Mouse (Mus musculus): ENCODE measurements around the gene Zfp692. TPM values are rescaled to one million over a fixed set of nuclear protein-coding genes. Genes with fewer than 3 reads are reported as not detected.

The Zfp692 gene
- polyA plus RNA-seq, 1 experiment from 2014 or later, result 15.0 TPM

DNA sequence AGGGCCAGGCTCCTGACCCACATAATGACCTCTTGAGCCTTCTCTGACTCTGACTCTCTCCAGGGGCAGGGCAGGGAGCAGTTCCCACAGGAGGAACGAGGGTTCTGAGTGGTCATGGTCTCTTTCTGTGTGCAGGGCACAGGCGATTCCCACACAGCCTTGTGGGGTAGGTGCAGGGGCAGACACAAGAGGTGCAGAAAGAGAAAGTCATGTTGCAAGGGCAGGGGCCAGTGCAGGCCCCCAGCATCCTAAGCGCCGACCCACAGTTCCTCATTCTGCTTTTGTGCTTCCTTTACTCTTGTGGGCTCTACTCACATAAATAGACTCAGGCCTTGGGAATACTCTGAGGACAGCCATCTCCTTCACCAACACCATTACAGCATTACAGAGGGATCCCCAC lies 31.1 kb upstream of the Zfp692 start:
- H3K36me3 ChIP-seq (ENCODE audit: control insufficient read depth, insufficient read depth), result no peaks in the 10 kb centered on the region
- H3K4me1 ChIP-seq (ENCODE audit: control insufficient read depth, insufficient read depth, low read length), result no peaks in the 10 kb centered on the region
- H3K4me3 ChIP-seq (ENCODE audit: low read length), result no peak overlapping the region
- H3K27ac ChIP-seq (ENCODE audit: low read length), result no peak overlapping the region
- no peak for ATAC-seq (replicated peaks; ENCODE audit: extremely low read depth, insufficient read depth, low FRiP score)
- H3K4me2 ChIP-seq (ENCODE audit: low read depth, low read length), result no peak overlapping the region
- WGBS, result 64% methylated on average over 4 of the region's 4 CpGs
- no peaks in the 10 kb centered on the region; the same call in 1 of the 2 replicates for H3K27me3 ChIP-seq (ENCODE audit: control insufficient read depth, insufficient read depth, low read length)
- no peak overlapping the region for H3K9ac ChIP-seq (ENCODE audit: low read length)
- no peaks in the 10 kb centered on the region for H3K9me3 ChIP-seq (replicated peaks; ENCODE audit: control insufficient read depth, low read length)

- WGBS, result 82% methylated on average over 13 of the region's 13 CpGs
- no peaks in the 10 kb centered on the region for H3K4me1 ChIP-seq (ENCODE audit: control insufficient read depth, insufficient read depth, low read length)
- H3K4me3 ChIP-seq (ENCODE audit: low read length), result no peak overlapping the region
- no peaks in the 10 kb centered on the region for H3K9me3 ChIP-seq (replicated peaks; ENCODE audit: control insufficient read depth, low read length)
- no peak overlapping the region for H3K4me2 ChIP-seq (ENCODE audit: low read depth, low read length)
- H3K36me3 ChIP-seq (ENCODE audit: control insufficient read depth, insufficient read depth), result no peaks in the 10 kb centered on the region
- H3K9ac ChIP-seq (ENCODE audit: low read length), result no peak overlapping the region
- H3K27ac ChIP-seq (ENCODE audit: low read length), result no peak overlapping the region
- peaks cover 9% of the 10 kb centered on the region for H3K27me3 ChIP-seq (ENCODE audit: control insufficient read depth, insufficient read depth, low read length)
- no peak for ATAC-seq (replicated peaks; ENCODE audit: extremely low read depth, insufficient read depth, low FRiP score)
Observed at GRCm38 (mm10) chr11:58281970-58282496, 24.8 kb upstream of the Zfp692 start.

DNA sequence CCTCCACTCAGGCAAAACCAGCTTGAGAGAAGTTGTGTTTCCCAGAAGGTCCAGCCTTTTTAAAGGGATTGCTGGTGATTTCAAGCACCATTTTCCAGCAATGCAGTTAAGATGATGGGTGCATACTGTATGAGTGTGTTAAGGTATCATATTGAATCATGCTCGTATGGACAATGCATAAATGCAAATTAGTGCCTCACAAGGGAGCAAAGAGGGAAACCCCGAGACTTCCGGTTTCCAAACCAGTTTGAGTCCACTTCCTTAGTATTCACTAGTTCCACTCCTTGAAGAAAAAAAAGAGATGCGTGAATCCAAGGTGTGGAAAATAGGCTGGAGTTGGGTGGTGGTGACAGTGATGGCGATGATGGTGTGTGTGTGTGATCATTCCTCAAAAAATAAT lies 24.4 kb upstream of the Zfp692 start:
- ATAC-seq (replicated peaks; ENCODE audit: extremely low read depth, insufficient read depth, low FRiP score), result no peak
- 74% methylated on average over 5 of the region's 5 CpGs for WGBS
- no peak overlapping the region for H3K4me3 ChIP-seq (ENCODE audit: low read length)

DNA sequence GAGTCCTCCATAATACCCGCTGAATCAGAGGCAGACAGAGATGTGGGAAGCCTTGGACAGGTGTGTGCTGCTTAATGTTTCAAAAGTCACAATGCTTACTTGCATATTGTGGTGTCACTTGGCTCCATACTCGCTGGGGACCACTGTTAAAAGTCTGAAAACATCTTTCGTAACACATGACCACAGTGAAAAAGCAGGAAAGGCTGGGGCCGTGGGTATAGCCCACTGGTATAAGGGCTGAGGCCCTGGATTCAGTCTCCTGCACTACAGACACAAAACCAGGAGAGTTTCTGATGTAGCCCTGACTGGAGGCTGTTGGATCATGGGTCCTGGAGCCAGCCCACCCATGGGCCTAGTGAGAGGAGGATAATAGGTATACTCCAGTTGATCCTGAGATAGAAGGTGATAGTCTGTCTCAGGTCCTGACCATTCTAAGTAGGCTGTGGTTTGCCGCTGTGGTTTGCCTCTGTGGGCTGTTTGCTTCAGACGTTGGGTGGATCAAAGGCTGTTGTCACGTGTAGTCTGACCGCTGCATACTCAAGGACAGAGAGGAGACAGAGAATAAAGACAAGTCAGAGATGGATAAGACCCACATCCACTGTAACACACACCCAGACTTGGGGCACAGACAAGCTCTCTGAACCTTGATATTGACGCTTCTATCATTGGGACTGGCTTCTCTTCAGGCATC lies 16.7 kb upstream of the Zfp692 start:
- Histone ChIP-seq H3K4me3 (ENCODE audit: low read length) (no peak overlapping the region), H3K4me2 (ENCODE audit: low read depth, low read length) (no peak overlapping the region), H3K36me3 (ENCODE audit: control insufficient read depth, insufficient read depth) (no peaks in the 10 kb centered on the region), H3K27me3 (ENCODE audit: control insufficient read depth, insufficient read depth, low read length) (peaks cover 5% of the 10 kb centered on the region; the same call in 1 of the 2 replicates), H3K9me3 (replicated peaks; ENCODE audit: control insufficient read depth, low read length) (no peaks in the 10 kb centered on the region), H3K4me1 (ENCODE audit: control insufficient read depth, insufficient read depth, low read length) (no peaks in the 10 kb centered on the region), H3K9ac (ENCODE audit: low read length) (no peak overlapping the region), H3K27ac (ENCODE audit: low read length) (no peak overlapping the region)
- WGBS, result 62% methylated on average over 9 of the region's 9 CpGs
- ATAC-seq (replicated peaks; ENCODE audit: extremely low read depth, insufficient read depth, low FRiP score), result no peak

More for the DNA sequence above, 24.4 kb upstream of the Zfp692 start:
- Histone ChIP-seq H3K4me2 (ENCODE audit: low read depth, low read length) (no peak overlapping the region), H3K27me3 (ENCODE audit: control insufficient read depth, insufficient read depth, low read length) (peaks cover 9% of the 10 kb centered on the region), H3K9ac (ENCODE audit: low read length) (no peak overlapping the region), H3K27ac (ENCODE audit: low read length) (no peak overlapping the region), H3K36me3 (ENCODE audit: control insufficient read depth, insufficient read depth) (no peaks in the 10 kb centered on the region), H3K9me3 (replicated peaks; ENCODE audit: control insufficient read depth, low read length) (no peaks in the 10 kb centered on the region), H3K4me1 (ENCODE audit: control insufficient read depth, insufficient read depth, low read length) (no peaks in the 10 kb centered on the region)

GRCm38 (mm10) chr11:58290812-58291211 lies 16.1 kb upstream of the Zfp692 start:
- 83% methylated on average over 4 of the region's 4 CpGs for WGBS
- ATAC-seq (replicated peaks; ENCODE audit: extremely low read depth, insufficient read depth, low FRiP score), result no peak
- H3K4me3 ChIP-seq (ENCODE audit: low read length), result no peak overlapping the region
- H3K9me3 ChIP-seq (replicated peaks; ENCODE audit: control insufficient read depth, low read length), result no peaks in the 10 kb centered on the region
- no peak overlapping the region for H3K4me2 ChIP-seq (ENCODE audit: low read depth, low read length)
- no peak overlapping the region for H3K9ac ChIP-seq (ENCODE audit: low read length)
- H3K27me3 ChIP-seq (ENCODE audit: control insufficient read depth, insufficient read depth, low read length), result peaks cover 4% of the 10 kb centered on the region; the same call in 1 of the 2 replicates
- no peaks in the 10 kb centered on the region for H3K4me1 ChIP-seq (ENCODE audit: control insufficient read depth, insufficient read depth, low read length)
- H3K36me3 ChIP-seq (ENCODE audit: control insufficient read depth, insufficient read depth), result no peaks in the 10 kb centered on the region
- no peak overlapping the region for H3K27ac ChIP-seq (ENCODE audit: low read length)

DNA sequence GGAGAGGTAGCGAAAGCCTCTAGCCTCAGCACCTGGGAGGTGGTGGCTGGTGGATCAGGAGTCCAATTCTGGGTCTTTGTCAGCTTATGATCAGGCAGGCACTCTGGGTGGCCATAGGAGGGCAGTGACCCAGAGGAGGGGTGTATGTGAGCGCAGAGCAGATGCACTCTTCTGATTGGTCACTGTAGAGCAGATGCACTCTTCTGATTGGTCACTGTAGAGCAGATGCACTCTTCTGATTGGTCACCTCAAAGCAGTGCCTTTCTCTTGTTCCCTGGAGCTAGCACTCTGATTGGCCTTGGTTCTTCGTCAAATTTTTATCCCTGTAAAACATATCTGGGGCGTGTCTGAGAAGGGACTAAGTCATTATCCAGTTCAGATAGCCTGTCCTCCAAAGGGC lies 14.1 kb upstream of the Zfp692 start:
- ATAC-seq (replicated peaks; ENCODE audit: extremely low read depth, insufficient read depth, low FRiP score), result no peak

GRCm38 (mm10) chr11:58297396-58297795 lies 9.5 kb upstream of the Zfp692 start:
- H3K4me3 ChIP-seq (ENCODE audit: low read length), result no peak overlapping the region
- ATAC-seq (replicated peaks; ENCODE audit: extremely low read depth, insufficient read depth, low FRiP score), result no peak
- no peak overlapping the region for H3K9ac ChIP-seq (ENCODE audit: low read length)
- H3K4me2 ChIP-seq (ENCODE audit: low read depth, low read length), result no peak overlapping the region
- no peaks in the 10 kb centered on the region for H3K27me3 ChIP-seq (ENCODE audit: control insufficient read depth, insufficient read depth, low read length)
- H3K4me1 ChIP-seq (ENCODE audit: control insufficient read depth, insufficient read depth, low read length), result peaks cover 4% of the 10 kb centered on the region; the same call in 1 of the 2 replicates
- H3K36me3 ChIP-seq (ENCODE audit: control insufficient read depth, insufficient read depth), result no peaks in the 10 kb centered on the region
- no peak overlapping the region for H3K27ac ChIP-seq (ENCODE audit: low read length)
- WGBS, result 79% methylated on average over 6 of the region's 6 CpGs
- H3K9me3 ChIP-seq (replicated peaks; ENCODE audit: control insufficient read depth, low read length), result no peaks in the 10 kb centered on the region

More for the DNA sequence above, 14.1 kb upstream of the Zfp692 start:
- Histone ChIP-seq H3K4me2 (ENCODE audit: low read depth, low read length) (no peak overlapping the region), H3K27ac (ENCODE audit: low read length) (no peak overlapping the region), H3K4me3 (ENCODE audit: low read length) (no peak overlapping the region), H3K27me3 (ENCODE audit: control insufficient read depth, insufficient read depth, low read length) (no peaks in the 10 kb centered on the region), H3K36me3 (ENCODE audit: control insufficient read depth, insufficient read depth) (no peaks in the 10 kb centered on the region), H3K9me3 (replicated peaks; ENCODE audit: control insufficient read depth, low read length) (no peaks in the 10 kb centered on the region), H3K4me1 (ENCODE audit: control insufficient read depth, insufficient read depth, low read length) (no peaks in the 10 kb centered on the region), H3K9ac (ENCODE audit: low read length) (no peak overlapping the region)
- 43% methylated on average over 4 of the region's 4 CpGs for WGBS

- Histone ChIP-seq H3K9ac (ENCODE audit: low read length) (peak overlapping the region; percentile 46), H3K27me3 (ENCODE audit: control insufficient read depth, insufficient read depth, low read length) (no peaks in the 10 kb centered on the region), H3K27ac (ENCODE audit: low read length) (no peak overlapping the region), H3K9me3 (replicated peaks; ENCODE audit: control insufficient read depth, low read length) (no peaks in the 10 kb centered on the region), H3K36me3 (ENCODE audit: control insufficient read depth, insufficient read depth) (no peaks in the 10 kb centered on the region), H3K4me1 (ENCODE audit: control insufficient read depth, insufficient read depth, low read length) (peaks cover 9% of the 10 kb centered on the region), H3K4me2 (ENCODE audit: low read depth, low read length) (peak overlapping the region; percentile 74), H3K4me3 (ENCODE audit: low read length) (peak overlapping the region; percentile 44)
- ATAC-seq (replicated peaks; ENCODE audit: extremely low read depth, insufficient read depth, low FRiP score), result no peak
- WGBS, result 13% methylated on average over 13 of the region's 13 CpGs
Observed at GRCm38 (mm10) chr11:58301057-58301456, 5.8 kb upstream of the Zfp692 start.

- H3K4me2 ChIP-seq (ENCODE audit: low read depth, low read length), result peak overlapping the region; percentile 74
- under 1% methylated on average over 36 of the region's 36 CpGs for WGBS
- peak overlapping the region; percentile 95 for H3K27ac ChIP-seq (ENCODE audit: low read length)
- no peaks in the 10 kb centered on the region for H3K27me3 ChIP-seq (ENCODE audit: control insufficient read depth, insufficient read depth, low read length)
- peaks cover 12% of the 10 kb centered on the region for H3K4me1 ChIP-seq (ENCODE audit: control insufficient read depth, insufficient read depth, low read length)
- no peaks in the 10 kb centered on the region for H3K9me3 ChIP-seq (replicated peaks; ENCODE audit: control insufficient read depth, low read length)
- peak overlapping the region; percentile 80 for H3K9ac ChIP-seq (ENCODE audit: low read length)
- H3K4me3 ChIP-seq (ENCODE audit: low read length), result peak overlapping the region; percentile 80
- no peaks in the 10 kb centered on the region for H3K36me3 ChIP-seq (ENCODE audit: control insufficient read depth, insufficient read depth)
- ATAC-seq (replicated peaks; ENCODE audit: extremely low read depth, insufficient read depth, low FRiP score), result peak; percentile 91
Observed at GRCm38 (mm10) chr11:58301837-58302754, 4.8 kb upstream of the Zfp692 start.
